Mouse (Mus musculus) liver, embryonic 14.5 days (tissue): ENCODE measurements at regions not wholly inside any gene's neighbourhood (a gene's known extent, or its start where the extent isn't known, plus 50 kb on each side); places are given as distances from the start of the nearest gene placed in this dataset.
A peak's percentile ranks its signal among the peaks of the same experiment; 100 is the strongest.

Source experiments
- ATAC-seq: fragments of 200-750 bp; cut with Nextera tagmentation; 2 replicates; pipeline ENCODE4 v1.8.0; 2017; ENCODE audit warnings: moderate number of reproducible peaks, mild to moderate bottlenecking, moderate library complexity; ENCODE audit not compliant: insufficient read depth
- DNase-seq, 3 experiments: peaks; one replicate each; pipeline ENCODE4 v3.0.0-alpha.2; 2012 to 2013; ENCODE audit warnings: low read depth in 3 of 3, low spot score in 3 of 3
- H3K27ac ChIP-seq: fragments of 300-500 bp; sonication (generic); 2 replicates; pipeline ENCODE4 v1.5.1; 2014; ENCODE audit warnings: moderate library complexity, mild to moderate bottlenecking, control low read depth, inconsistent platforms
- H3K27me3 ChIP-seq: fragments of 300-500 bp; sonication (generic); 2 replicates; pipeline ENCODE4 v1.6.1; 2014; ENCODE audit warnings: mild to moderate bottlenecking, low read length, moderate library complexity; ENCODE audit not compliant: control insufficient read depth, insufficient read depth
- H3K36me3 ChIP-seq: fragments of 300-500 bp; sonication (generic); replicated peaks from 2 replicates; pipeline ENCODE4 v1.6.1; 2014; ENCODE audit warnings: low read depth; ENCODE audit not compliant: control insufficient read depth, insufficient read depth
- H3K4me1 ChIP-seq, 2 experiments: fragments of 200-500 bp in 1 of 2; fragments of 300-500 bp in 1 of 2; sonication (generic) in 1 of 2; replicated peaks; 2 replicates each; pipeline ENCODE4 v1.6.1; 2012 to 2014; ENCODE audit warnings: antibody characterized with exemption in 1 of 2, inconsistent platforms in 1 of 2, low read length in 1 of 2; ENCODE audit not compliant: control insufficient read depth in 2 of 2, insufficient read depth in 2 of 2
- H3K4me2 ChIP-seq: fragments of 300-500 bp; sonication (generic); 2 replicates; pipeline ENCODE4 v1.6.1; 2014; ENCODE audit warnings: low read depth, mild to moderate bottlenecking, control low read depth, moderate library complexity
- H3K4me3 ChIP-seq, 2 experiments: fragments of 200-500 bp in 1 of 2; fragments of 300-500 bp in 1 of 2; sonication (generic) in 1 of 2; 2 replicates each; pipeline ENCODE4 v1.5.1; 2012 to 2014; ENCODE audit warnings: low read depth in 2 of 2, low read length in 2 of 2, mild to moderate bottlenecking in 2 of 2, control low read depth in 1 of 2, inconsistent platforms in 1 of 2, moderate library complexity in 1 of 2; ENCODE audit not compliant: insufficient read depth in 1 of 2
- H3K9ac ChIP-seq: fragments of 300-500 bp; sonication (generic); replicated peaks from 2 replicates; pipeline ENCODE4 v1.6.1; 2014; ENCODE audit warnings: mild to moderate bottlenecking, control low read depth, moderate library complexity
- H3K9me3 ChIP-seq: fragments of 300-500 bp; sonication (generic); 2 replicates; pipeline ENCODE4 v1.6.1; 2016; ENCODE audit warnings: low read length, mixed read lengths; ENCODE audit not compliant: control insufficient read depth
- CTCF ChIP-seq: IDR thresholded peaks from 2 replicates; pipeline ENCODE4 v1.5.1; 2016; ENCODE audit warnings: antibody characterized with exemption, low read depth, control low read depth
- EP300 ChIP-seq: IDR thresholded peaks from 2 replicates; pipeline ENCODE4 v1.6.1; 2016; ENCODE audit warnings: antibody characterized with exemption, low read depth
- WGBS: fragments of 180-500 bp; shearing (Covaris S2); extraction: QIAGEN DNeasy Blood & Tissue Kit; methylation state at CpG from one replicate; pipeline ENCODE4 v1.1.7; 2014; ENCODE audit not compliant: insufficient replicate concordance; 5-methylcytosine and 5-hydroxymethylcytosine counted together

GRCm38 (mm10) chr5:90055686-90056085 is 168.1 kb downstream of the Cox18 start:
- H3K9me3 ChIP-seq = no peaks in the 10 kb centered on the region
- H3K27me3 ChIP-seq = no peaks in the 10 kb centered on the region
- no peak overlapping the region for H3K27ac ChIP-seq
- no peak for TF ChIP-seq EP300
- TF ChIP-seq CTCF = peak; percentile 66
- no peak overlapping the region for H3K4me3 ChIP-seq
- no peak overlapping the region for H3K4me2 ChIP-seq
- H3K9ac ChIP-seq = no peak overlapping the region
- H3K4me1 ChIP-seq = no peaks in the 10 kb centered on the region
- WGBS = 57% methylated on average over 2 of the region's 2 CpGs
- H3K36me3 ChIP-seq = no peaks in the 10 kb centered on the region
- no peak for DNase-seq
- no peak for ATAC-seq

- Histone ChIP-seq H3K9ac (no peak overlapping the region), H3K4me1 (no peaks in the 10 kb centered on the region), H3K36me3 (no peaks in the 10 kb centered on the region), H3K4me3 (no peak overlapping the region), H3K27ac (no peak overlapping the region), H3K4me2 (no peak overlapping the region), H3K27me3 (no peaks in the 10 kb centered on the region), H3K9me3 (no peaks in the 10 kb centered on the region)
- DNase-seq (no peak), ATAC-seq (no peak)
- 49% methylated on average over 1 of the region's 1 CpGs for WGBS
- no peak for TF ChIP-seq EP300
- no peak for TF ChIP-seq CTCF
These were observed 169.4 kb upstream of the Adamts3 start for GRCm38 (mm10) chr5:90052516-90052915.

GRCm38 (mm10) chr5:90049856-90050255 is 166.7 kb upstream of the Adamts3 start:
- H3K27ac ChIP-seq = no peak overlapping the region
- WGBS = 43% methylated on average over 3 of the region's 3 CpGs

GRCm38 (mm10) chr5:90042781-90043180 is 159.6 kb upstream of the Adamts3 start:
- H3K4me1 ChIP-seq = no peaks in the 10 kb centered on the region

More at GRCm38 (mm10) chr5:90049856-90050255, 166.7 kb upstream of the Adamts3 start:
- Histone ChIP-seq H3K4me1 (no peaks in the 10 kb centered on the region), H3K9ac (no peak overlapping the region), H3K27me3 (no peaks in the 10 kb centered on the region), H3K36me3 (no peaks in the 10 kb centered on the region), H3K4me2 (no peak overlapping the region), H3K4me3 (no peak overlapping the region), H3K9me3 (no peaks in the 10 kb centered on the region)
- ATAC-seq (no peak), DNase-seq (no peak)
- TF ChIP-seq EP300 (no peak), CTCF (no peak)

GRCm38 (mm10) chr5:90033103-90033502 is 150.0 kb upstream of the Adamts3 start:
- no peaks in the 10 kb centered on the region for H3K27me3 ChIP-seq
- H3K4me3 ChIP-seq = no peak overlapping the region
- TF ChIP-seq EP300 = no peak
- TF ChIP-seq CTCF = no peak
- no peak overlapping the region for H3K4me2 ChIP-seq
- 33% methylated on average over 5 of the region's 5 CpGs for WGBS
- no peak overlapping the region for H3K27ac ChIP-seq
- no peak overlapping the region for H3K9ac ChIP-seq
- no peaks in the 10 kb centered on the region for H3K9me3 ChIP-seq
- peaks cover 0 to 6% of the 10 kb centered on the region in 2 experiments; a peak in 2 of 4 replicates for H3K4me1 ChIP-seq
- no peak for ATAC-seq
- no peaks in the 10 kb centered on the region for H3K36me3 ChIP-seq
- DNase-seq = no peak

More at GRCm38 (mm10) chr5:90042781-90043180, 159.6 kb upstream of the Adamts3 start:
- TF ChIP-seq CTCF = no peak
- TF ChIP-seq EP300 = no peak
- Histone ChIP-seq H3K27ac (no peak overlapping the region), H3K9me3 (no peaks in the 10 kb centered on the region), H3K27me3 (no peaks in the 10 kb centered on the region), H3K36me3 (no peaks in the 10 kb centered on the region), H3K9ac (no peak overlapping the region), H3K4me3 (no peak overlapping the region), H3K4me2 (no peak overlapping the region)
- DNase-seq = no peak
- no peak for ATAC-seq
- WGBS = 51% methylated on average over 4 of the region's 4 CpGs
